Mouse (Mus musculus) left cerebral cortex, adult 18-20 months (tissue): ENCODE measurements around the gene Phactr4. TPM values are rescaled to one million over a fixed set of nuclear protein-coding genes. Genes with fewer than 3 reads are reported as not detected.
A peak's percentile ranks its signal among the peaks of the same experiment; 100 is the strongest.

Experiments used
- DNase-seq, 2 experiments: peaks; one replicate each; pipeline ENCODE4 v3.0.0; 2021 to 2022; ENCODE audit warnings: low spot score in 2 of 2, mixed read lengths in 1 of 2
- long read RNA-seq, 2 experiments: library from polyadenylated mRNA; stranded (forward); transcript quantifications; one replicate each; pipeline ENCODE4 v2.0.0; 2021
- total RNA-seq, 2 experiments: library from RNA; stranded (reverse); gene quantifications; 2 replicates each; pipeline ENCODE4 v1.2.3; 2021

Phactr4 gene
- total RNA-seq = 10 to 100 TPM; 10.3 to 11.8 TPM
- long read RNA-seq, experiment 1, partial matches to known transcripts = 1 of 1 reads
- long read RNA-seq, experiment 1, other reads (novel, unspliced or antisense) = 0 of 1 reads
- long read RNA-seq, experiment 2, partial matches to known transcripts = 2 of 2 reads
- long read RNA-seq, experiment 2, other reads (novel, unspliced or antisense) = 0 of 2 reads

GRCm38 (mm10) chr4:132421923-132422782 is at the start of gene Phactr4:
Gene Phactr4, minus strand, starts transcription at chr4:132422489.
- DNase-seq = peak; percentile 89 to 93

- no peak for DNase-seq
Observed at GRCm38 (mm10) chr4:132469873-132470272, 47.6 kb upstream of the Phactr4 start.

GRCm38 (mm10) chr4:132464255-132464613 is 41.9 kb upstream of the Phactr4 start:
- no peak for DNase-seq

GRCm38 (mm10) chr4:132463430-132464254 is 41.4 kb upstream of the Phactr4 start, which contains the start of gene Med18:
Gene Med18, minus strand, starts transcription at chr4:132463921.
- DNase-seq = peak; percentile 95 to 96

GRCm38 (mm10) chr4:132462836-132463235 is 40.5 kb upstream of the Phactr4 start:
- DNase-seq = no peak

GRCm38 (mm10) chr4:132460225-132460624 is 37.9 kb upstream of the Phactr4 start:
- DNase-seq = no peak

- no peak for DNase-seq
Observed at GRCm38 (mm10) chr4:132455561-132455960, 33.3 kb upstream of the Phactr4 start.

- DNase-seq = no peak
Observed at GRCm38 (mm10) chr4:132455146-132455545, 32.9 kb upstream of the Phactr4 start.

GRCm38 (mm10) chr4:132454216-132454615 is 31.9 kb upstream of the Phactr4 start:
- no peak for DNase-seq

- DNase-seq = no peak
Observed at GRCm38 (mm10) chr4:132449778-132450177, 27.5 kb upstream of the Phactr4 start.

- no peak for DNase-seq
Observed at GRCm38 (mm10) chr4:132446105-132446504, 23.8 kb upstream of the Phactr4 start.

GRCm38 (mm10) chr4:132444516-132444915 is 22.2 kb upstream of the Phactr4 start:
- DNase-seq = no peak

GRCm38 (mm10) chr4:132437857-132438256 is 15.6 kb upstream of the Phactr4 start:
- DNase-seq = no peak

GRCm38 (mm10) chr4:132432717-132433372 is 10.6 kb upstream of the Phactr4 start:
- DNase-seq = no peak

GRCm38 (mm10) chr4:132428022-132428542 is 5.8 kb upstream of the Phactr4 start:
- DNase-seq = no peak

GRCm38 (mm10) chr4:132427493-132427892 is 5.2 kb upstream of the Phactr4 start:
- DNase-seq = no peak

- no peak for DNase-seq
Observed at GRCm38 (mm10) chr4:132426021-132426420, 3.7 kb upstream of the Phactr4 start.

GRCm38 (mm10) chr4:132424765-132425164 is 2.5 kb upstream of the Phactr4 start:
- DNase-seq = no peak

- peak in 1 of 2 experiments; percentile 5 for DNase-seq
Observed at GRCm38 (mm10) chr4:132421556-132421922, 750 bp downstream of the Phactr4 start.

GRCm38 (mm10) chr4:132420471-132420870 is 1.8 kb downstream of the Phactr4 start:
- no peak for DNase-seq

GRCm38 (mm10) chr4:132415966-132416365 is 6.3 kb downstream of the Phactr4 start:
- no peak for DNase-seq
